Mouse (Mus musculus) ZHBTc4 (cell line): ENCODE measurements at regions not wholly inside any gene's neighbourhood (a gene's known extent, or its start where the extent isn't known, plus 50 kb on each side); places are given as distances from the start of the nearest gene placed in this dataset.

Experiments
- DNase-seq: peaks from one replicate; pipeline ENCODE4 v3.0.0-alpha.2; 2011; ENCODE audit warnings: low read depth, low spot score

DNA sequence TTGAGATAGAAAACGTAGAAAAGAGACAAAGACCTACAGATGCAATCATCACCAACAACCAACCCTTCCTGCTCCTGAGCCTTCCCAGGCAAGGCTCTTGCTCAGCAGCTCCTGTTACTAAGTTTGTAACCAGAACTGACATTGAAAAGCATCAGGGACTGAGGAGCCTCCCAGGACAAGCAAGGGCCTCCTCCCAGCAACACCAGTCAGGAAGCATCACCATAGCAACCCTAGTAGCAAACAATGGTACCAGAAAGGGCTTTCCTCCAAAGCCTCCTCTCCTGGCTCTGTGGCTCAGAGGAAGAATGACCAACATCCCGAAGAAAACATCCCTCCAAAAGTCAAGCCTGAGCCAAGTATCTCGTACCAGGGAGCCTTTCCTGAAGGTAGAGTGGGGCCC lies 1621.0 kb upstream of the Gm8797 start:
- DNase-seq, result peak; percentile 4

DNA sequence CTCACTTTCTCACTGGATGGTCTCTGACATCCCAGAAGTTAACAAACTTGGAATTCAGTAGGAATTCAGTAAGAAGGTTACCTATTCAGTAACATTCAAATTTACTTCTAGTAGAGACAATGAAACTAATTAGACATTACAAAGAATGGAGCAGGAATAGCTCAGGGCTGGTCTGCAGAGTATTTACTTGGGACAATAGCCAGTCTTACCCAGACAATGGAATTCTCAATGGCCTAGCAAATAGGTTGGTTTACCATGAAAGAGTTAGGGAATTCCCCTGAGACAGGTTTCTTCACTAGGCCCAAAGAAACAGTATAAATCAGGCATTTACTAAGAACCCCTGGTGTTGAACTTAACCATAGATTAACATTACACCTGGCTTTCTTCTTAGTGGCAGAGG lies 1612.6 kb upstream of the Gm8797 start:
- peak; percentile 43 for DNase-seq

DNA sequence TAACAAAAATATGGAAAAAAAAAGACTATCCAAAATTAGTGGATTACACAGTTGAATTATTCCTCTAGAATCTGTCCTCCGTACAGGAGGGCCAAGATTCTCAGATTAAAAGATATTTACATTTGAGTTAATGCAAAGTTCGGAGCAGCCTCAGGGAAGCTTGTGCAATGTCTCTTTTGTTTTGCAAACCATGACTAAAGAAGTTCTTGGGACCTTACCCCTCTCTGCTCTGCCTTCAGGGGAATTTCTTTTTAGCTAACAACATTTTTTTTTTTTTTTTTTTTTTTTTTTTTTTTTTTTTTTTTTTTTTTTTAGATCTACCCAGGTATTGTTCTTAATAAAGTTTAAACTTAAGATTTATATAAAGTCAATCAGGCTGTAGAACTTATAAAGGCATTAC lies 1603.6 kb upstream of the Gm8797 start:
- DNase-seq, result peak; percentile 71
